ENCODE assay signal across 8 mouse cellular contexts in genomic region chr7:12910181-12910668, GRCm38 (mm10). TPM values are rescaled to one million over a fixed set of nuclear protein-coding genes. Genes with fewer than 3 reads are reported as not detected.
DNase-seq lines count a peak whose midpoint lies in the region; ATAC-seq and TF ChIP-seq lines count a peak whose summit lies in the region.

No protein-coding gene starts in this region.

- peak overlapping the region; percentile 81 for H3K27ac ChIP-seq in forebrain, embryonic 12.5 days
- H3K27ac ChIP-seq in heart, postnatal 0 days (ENCODE audit: low read depth) = peak overlapping the region; percentile 88
- H3K27ac ChIP-seq in liver, embryonic 15.5 days (replicated peaks) = peak overlapping the region; percentile 87
- peak overlapping the region; percentile 56; the same call in 1 of the 2 replicates for H3K27ac ChIP-seq in neural tube, embryonic 11.5 days (ENCODE audit: low read depth, low read length)
- H3K27ac ChIP-seq in stomach, embryonic 14.5 days (ENCODE audit: low read length) = peak overlapping the region; percentile 84

- H3K4me1 ChIP-seq in forebrain, embryonic 12.5 days = 0 out of 2 replicates have a peak, but pooled peaks cover 5% of the 10 kb centered on the region
- H3K4me1 ChIP-seq in heart, postnatal 0 days (ENCODE audit: control insufficient read depth, insufficient read depth) = no peaks in the 10 kb centered on the region
- H3K4me1 ChIP-seq in liver, embryonic 15.5 days (replicated peaks) = peaks cover 15% of the 10 kb centered on the region
- no peaks in the 10 kb centered on the region for H3K4me1 ChIP-seq in neural tube, embryonic 11.5 days (ENCODE audit: control insufficient read depth, insufficient read depth, low read length)
- H3K4me1 ChIP-seq in stomach, embryonic 14.5 days (ENCODE audit: control insufficient read depth, insufficient read depth, low read length) = no peaks in the 10 kb centered on the region

- no peak for TF ChIP-seq CTCF in heart, postnatal 0 days (IDR thresholded peaks at IDR 0.05; ENCODE audit: low read depth)

- H3K4me2 ChIP-seq in forebrain, embryonic 12.5 days = peak overlapping the region; percentile 59
- peak overlapping the region; percentile 68 for H3K4me2 ChIP-seq in heart, postnatal 0 days (ENCODE audit: low read depth, low read length)
- H3K4me2 ChIP-seq in liver, embryonic 15.5 days = peak overlapping the region; percentile 81
- peak overlapping the region; percentile 49 for H3K4me2 ChIP-seq in neural tube, embryonic 11.5 days (ENCODE audit: low read depth)
- H3K4me2 ChIP-seq in stomach, embryonic 14.5 days (replicated peaks; ENCODE audit: low read depth, low read length) = peak overlapping the region; percentile 44

- WGBS in forebrain, embryonic 12.5 days = 12% methylated on average over 19 of the region's 19 CpGs
- 3% methylated on average over 19 of the region's 19 CpGs for WGBS in heart, postnatal 0 days
- 2% methylated on average over 19 of the region's 19 CpGs for WGBS in liver, embryonic 15.5 days (ENCODE audit: insufficient replicate concordance)
- 9% methylated on average over 19 of the region's 19 CpGs for WGBS in neural tube, embryonic 11.5 days
- WGBS in stomach, embryonic 14.5 days = 6% methylated on average over 19 of the region's 19 CpGs

- H3K36me3 ChIP-seq in forebrain, embryonic 12.5 days (replicated peaks) = peaks cover 38% of the 10 kb centered on the region
- peaks cover 31% of the 10 kb centered on the region for H3K36me3 ChIP-seq in heart, postnatal 0 days (replicated peaks; ENCODE audit: control insufficient read depth, insufficient read depth, low read length)
- peaks cover 39% of the 10 kb centered on the region for H3K36me3 ChIP-seq in liver, embryonic 15.5 days (replicated peaks)
- peaks cover 10% of the 10 kb centered on the region for H3K36me3 ChIP-seq in neural tube, embryonic 11.5 days (ENCODE audit: control insufficient read depth, insufficient read depth, low read length)
- H3K36me3 ChIP-seq in stomach, embryonic 14.5 days (ENCODE audit: control insufficient read depth, insufficient read depth, low read length) = peaks cover 18% of the 10 kb centered on the region

- ATAC-seq in forebrain, embryonic 12.5 days (ENCODE audit: low FRiP score) = peak; percentile 76
- peak; percentile 81 for ATAC-seq in heart, postnatal 0 days (ENCODE audit: insufficient read depth, low read depth)
- ATAC-seq in liver, embryonic 15.5 days (ENCODE audit: insufficient read depth) = peak; percentile 77
- ATAC-seq in neural tube, embryonic 11.5 days (ENCODE audit: insufficient read depth, low FRiP score, low TSS enrichment) = peak; percentile 70
- ATAC-seq in stomach, embryonic 14.5 days (ENCODE audit: insufficient number of reproducible peaks, insufficient read depth, low FRiP score, low read depth) = peak; percentile 76

- no peak for TF ChIP-seq EP300 in heart, postnatal 0 days (IDR thresholded peaks at IDR 0.05; ENCODE audit: low read depth)

- H3K4me3 ChIP-seq in forebrain, embryonic 12.5 days (replicated peaks) = peak overlapping the region; percentile 46
- H3K4me3 ChIP-seq in heart, postnatal 0 days (ENCODE audit: low read depth, low read length) = peak overlapping the region; percentile 65
- peak overlapping the region; percentile 63 for H3K4me3 ChIP-seq in liver, embryonic 15.5 days (replicated peaks)
- H3K4me3 ChIP-seq in neural tube, embryonic 11.5 days (ENCODE audit: low read depth, low read length) = peak overlapping the region; percentile 41
- H3K4me3 ChIP-seq in stomach, embryonic 14.5 days (ENCODE audit: low read depth, low read length) = peak overlapping the region; percentile 33

- DNase-seq in CD4-positive, CD25-positive, alpha-beta regulatory T cell, adult 2 months (ENCODE audit: low read depth, low spot score) = peak; percentile 65
- DNase-seq in c-Kit-positive CD71-positive TER-119-negative erythroid progenitor cells, embryonic 14.5 days (ENCODE audit: low read depth) = peak; percentile 77
- DNase-seq in heart, postnatal 0 days (ENCODE audit: low spot score) = peak; percentile 64
- DNase-seq in kidney, postnatal 25 days = peak; percentile 64 to 76
- DNase-seq in neural tube, embryonic 11.5 days (ENCODE audit: low spot score) = peak; percentile 71

- H3K27me3 ChIP-seq in forebrain, embryonic 12.5 days = no peaks in the 10 kb centered on the region
- no peaks in the 10 kb centered on the region for H3K27me3 ChIP-seq in heart, postnatal 0 days (ENCODE audit: control insufficient read depth, insufficient read depth, low read length)
- H3K27me3 ChIP-seq in liver, embryonic 15.5 days = no peaks in the 10 kb centered on the region
- no peaks in the 10 kb centered on the region for H3K27me3 ChIP-seq in neural tube, embryonic 11.5 days (ENCODE audit: control insufficient read depth, insufficient read depth, low read length)
- no peaks in the 10 kb centered on the region for H3K27me3 ChIP-seq in stomach, embryonic 14.5 days (ENCODE audit: control insufficient read depth, insufficient read depth, low read length)

- H3K9ac ChIP-seq in forebrain, embryonic 12.5 days = peak overlapping the region; percentile 55
- peak overlapping the region; percentile 59 for H3K9ac ChIP-seq in heart, postnatal 0 days (replicated peaks; ENCODE audit: low read depth, low read length)
- peak overlapping the region; percentile 58 for H3K9ac ChIP-seq in liver, embryonic 15.5 days
- H3K9ac ChIP-seq in neural tube, embryonic 11.5 days (ENCODE audit: low read length) = peak overlapping the region; percentile 71
- 0 out of 2 replicates have a peak overlapping the region, but pooled peaks have one; percentile 11 for H3K9ac ChIP-seq in stomach, embryonic 14.5 days (replicated peaks; ENCODE audit: low read depth, low read length)

- no peaks in the 10 kb centered on the region for H3K9me3 ChIP-seq in forebrain, embryonic 12.5 days
- no peaks in the 10 kb centered on the region for H3K9me3 ChIP-seq in heart, postnatal 0 days (replicated peaks; ENCODE audit: control insufficient read depth, low read length)
- no peaks in the 10 kb centered on the region for H3K9me3 ChIP-seq in liver, embryonic 15.5 days (replicated peaks)
- H3K9me3 ChIP-seq in neural tube, embryonic 11.5 days (ENCODE audit: control insufficient read depth, low read length) = no peaks in the 10 kb centered on the region
- H3K9me3 ChIP-seq in stomach, embryonic 14.5 days (ENCODE audit: control insufficient read depth, low read depth, low read length) = no peaks in the 10 kb centered on the region

RNA-seq across cellular contexts. Expression of gene Rps5, which starts 11.9 kb away (rescaled TPM):
- 585 and 638 TPM in 2 replicates for polyA plus RNA-seq in forebrain, embryonic 12.5 days (2016; fragmentation: Nextera tagmentation; extraction: Ambion mirVana)
- total RNA-seq in heart, postnatal 0 days (2014; rRNA removed; ENCODE audit: low replicate concordance) = 1,775 and 1,995 TPM in 2 replicates
- 431 and 457 TPM in 2 replicates for polyA plus RNA-seq in heart, postnatal 0 days (2015; fragmentation: Nextera tagmentation; extraction: Ambion mirVana)
- polyA plus RNA-seq in liver, embryonic 15.5 days (2015; fragmentation: Nextera tagmentation; extraction: Ambion mirVana) = 541 and 547 TPM in 2 replicates
- 910 and 930 TPM in 2 replicates for polyA plus RNA-seq in neural tube, embryonic 11.5 days (2014; fragmentation: Nextera tagmentation; extraction: Ambion mirVana)
- 1,309 and 1,442 TPM in 2 replicates for polyA plus RNA-seq in stomach, embryonic 14.5 days (2014; fragmentation: Nextera tagmentation; extraction: Ambion mirVana)

RNA-seq across cellular contexts. Expression of gene Zscan22, which starts 12.6 kb away (rescaled TPM):
- polyA plus RNA-seq in forebrain, embryonic 12.5 days (2016; fragmentation: Nextera tagmentation; extraction: Ambion mirVana) = 13.8 and 15.8 TPM in 2 replicates
- total RNA-seq in heart, postnatal 0 days (2014; rRNA removed; ENCODE audit: low replicate concordance) = 1.3 and 3.5 TPM in 2 replicates
- 4.4 and 4.6 TPM in 2 replicates for polyA plus RNA-seq in heart, postnatal 0 days (2015; fragmentation: Nextera tagmentation; extraction: Ambion mirVana)
- 3.4 and 3.9 TPM in 2 replicates for polyA plus RNA-seq in liver, embryonic 15.5 days (2015; fragmentation: Nextera tagmentation; extraction: Ambion mirVana)
- polyA plus RNA-seq in neural tube, embryonic 11.5 days (2014; fragmentation: Nextera tagmentation; extraction: Ambion mirVana) = 18.3 and 19.7 TPM in 2 replicates
- polyA plus RNA-seq in stomach, embryonic 14.5 days (2014; fragmentation: Nextera tagmentation; extraction: Ambion mirVana) = 22.4 and 23.0 TPM in 2 replicates

RNA-seq across cellular contexts. Expression of gene Rnf225, which starts 17.0 kb away (rescaled TPM):
- polyA plus RNA-seq in forebrain, embryonic 12.5 days (2016; fragmentation: Nextera tagmentation; extraction: Ambion mirVana) = 0.81 and 0.83 TPM in 2 replicates
- total RNA-seq in heart, postnatal 0 days (2014; rRNA removed; ENCODE audit: low replicate concordance) = not detected in 2 replicates
- 0.14 and 0.19 TPM in 2 replicates for polyA plus RNA-seq in heart, postnatal 0 days (2015; fragmentation: Nextera tagmentation; extraction: Ambion mirVana)
- 0.08 and 0.20 TPM in 2 replicates for polyA plus RNA-seq in liver, embryonic 15.5 days (2015; fragmentation: Nextera tagmentation; extraction: Ambion mirVana)
- polyA plus RNA-seq in neural tube, embryonic 11.5 days (2014; fragmentation: Nextera tagmentation; extraction: Ambion mirVana) = 0.61 and 0.66 TPM in 2 replicates
- polyA plus RNA-seq in stomach, embryonic 14.5 days (2014; fragmentation: Nextera tagmentation; extraction: Ambion mirVana) = 0.97 and 1.4 TPM in 2 replicates

RNA-seq across cellular contexts. Expression of gene Zfp128, which starts 29.2 kb away (rescaled TPM):
- polyA plus RNA-seq in forebrain, embryonic 12.5 days (2016; fragmentation: Nextera tagmentation; extraction: Ambion mirVana) = 6.0 and 6.2 TPM in 2 replicates
- 2.9 and 6.3 TPM in 2 replicates for total RNA-seq in heart, postnatal 0 days (2014; rRNA removed; ENCODE audit: low replicate concordance)
- polyA plus RNA-seq in heart, postnatal 0 days (2015; fragmentation: Nextera tagmentation; extraction: Ambion mirVana) = 2.3 and 3.0 TPM in 2 replicates
- 0.47 and 0.62 TPM in 2 replicates for polyA plus RNA-seq in liver, embryonic 15.5 days (2015; fragmentation: Nextera tagmentation; extraction: Ambion mirVana)
- 7.0 and 8.1 TPM in 2 replicates for polyA plus RNA-seq in neural tube, embryonic 11.5 days (2014; fragmentation: Nextera tagmentation; extraction: Ambion mirVana)
- 4.5 and 4.6 TPM in 2 replicates for polyA plus RNA-seq in stomach, embryonic 14.5 days (2014; fragmentation: Nextera tagmentation; extraction: Ambion mirVana)

RNA-seq across cellular contexts. Expression of gene Zfp324, which starts 55.4 kb away (rescaled TPM):
- 11.3 and 12.4 TPM in 2 replicates for polyA plus RNA-seq in forebrain, embryonic 12.5 days (2016; fragmentation: Nextera tagmentation; extraction: Ambion mirVana)
- total RNA-seq in heart, postnatal 0 days (2014; rRNA removed; ENCODE audit: low replicate concordance) = 2.9 and 10.9 TPM in 2 replicates
- polyA plus RNA-seq in heart, postnatal 0 days (2015; fragmentation: Nextera tagmentation; extraction: Ambion mirVana) = 3.7 and 4.2 TPM in 2 replicates
- 2.5 and 2.7 TPM in 2 replicates for polyA plus RNA-seq in liver, embryonic 15.5 days (2015; fragmentation: Nextera tagmentation; extraction: Ambion mirVana)
- polyA plus RNA-seq in neural tube, embryonic 11.5 days (2014; fragmentation: Nextera tagmentation; extraction: Ambion mirVana) = 9.8 and 10.3 TPM in 2 replicates
- polyA plus RNA-seq in stomach, embryonic 14.5 days (2014; fragmentation: Nextera tagmentation; extraction: Ambion mirVana) = 9.4 and 9.7 TPM in 2 replicates

Comparison
In these comparisons a context has a peak if more than half of its experiments do, and no peak if none do; other contexts are left out.
1. Peak in every context shown above with its lines: DNase-seq, ATAC-seq, H3K4me3 ChIP-seq and H3K27ac ChIP-seq.
2. H3K9ac ChIP-seq: peak in every context shown above with its lines; median percentile 71 in neural tube, embryonic 11.5 days; 59 in heart, postnatal 0 days; 58 in liver, embryonic 15.5 days; 55 in forebrain, embryonic 12.5 days; 11 in stomach, embryonic 14.5 days.